13 mouse cellular contexts compared by ENCODE assay signal in the genomic region with DNA sequence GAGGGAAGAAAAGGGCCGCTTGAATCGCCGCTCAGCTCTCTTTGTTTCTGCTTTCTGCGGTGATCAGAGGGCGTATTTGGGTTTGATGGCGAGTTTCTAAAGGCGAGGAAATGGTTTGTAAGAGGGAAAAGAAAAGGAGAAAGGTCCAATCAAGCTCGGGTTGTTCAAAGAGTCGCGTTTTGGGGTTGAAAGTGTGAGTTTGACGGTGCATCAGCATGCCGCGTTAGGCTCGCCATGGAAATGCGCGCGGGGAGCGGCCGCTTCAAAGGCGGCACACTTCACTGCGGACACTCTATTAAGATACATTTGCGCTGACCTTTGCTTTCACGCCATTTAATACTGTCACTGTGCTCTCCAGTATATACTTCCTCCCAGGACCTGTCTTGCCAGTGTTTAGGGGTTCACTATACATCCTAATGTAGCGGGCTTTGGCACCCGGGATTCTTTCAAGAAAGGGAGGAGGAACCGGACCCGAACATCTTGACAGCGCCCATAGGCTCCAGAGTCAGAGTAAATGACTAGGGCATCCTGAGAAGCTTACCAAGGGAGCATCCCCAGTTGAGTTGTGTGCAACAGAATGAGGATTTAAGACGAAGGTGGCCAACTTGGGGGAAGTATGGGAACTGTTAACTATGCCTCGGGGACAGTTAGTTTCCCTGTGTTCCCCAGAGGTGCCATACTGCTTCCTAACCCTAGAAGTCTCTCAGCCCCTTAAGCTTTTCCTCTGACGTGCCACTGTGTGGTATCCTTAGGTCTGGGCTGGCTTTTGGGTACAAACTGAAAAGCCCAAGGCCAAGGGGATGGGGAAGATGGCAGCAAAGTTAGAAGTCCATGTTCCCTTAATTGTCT. TPM values are rescaled to one million over a fixed set of nuclear protein-coding genes. Genes with fewer than 3 reads are reported as not detected.
DNase-seq lines count a peak whose midpoint lies in the region; ATAC-seq and TF ChIP-seq lines count a peak whose summit lies in the region.
"Had no signal": no experiment of that assay in that cellular context is flagged by ENCODE, and none has a peak within 500 bp of the region (broad histone marks: within the 10 kb centered on the region; RNA-seq: fewer than 3 reads in every experiment).

No protein-coding gene starts in this region.

- no peak for TF ChIP-seq CTCF in cerebellum, adult 2 months (IDR thresholded peaks at IDR 0.05; ENCODE audit: borderline replicate concordance, insufficient read depth, low read depth, low read length)

- TF ChIP-seq POLR2A in cerebellum, adult 2 months (IDR thresholded peaks at IDR 0.05; ENCODE audit: borderline replicate concordance, insufficient read depth, low read length): no peak

- peak; percentile 21 for ATAC-seq in hindbrain, embryonic 12.5 days (ENCODE audit: low FRiP score)
- ATAC-seq in midbrain, embryonic 16.5 days: peak; percentile 18; the same call in 1 of the 2 replicates
- ATAC-seq in heart, embryonic 11.5 days (replicated peaks; ENCODE audit: insufficient number of reproducible peaks, low FRiP score, low TSS enrichment): no peak
- ATAC-seq: intestine, embryonic 16.5 days had no signal

- peak overlapping the region; percentile 52 for H3K4me3 ChIP-seq in cerebellum, adult 2 months (replicated peaks; ENCODE audit: insufficient read depth, low read depth, low read length)
- peak overlapping the region; percentile 22 for H3K4me3 ChIP-seq in hindbrain, embryonic 12.5 days
- 0 out of 2 replicates have a peak overlapping the region, but pooled peaks have one; percentile 7 for H3K4me3 ChIP-seq in midbrain, embryonic 16.5 days (ENCODE audit: low read depth, low read length)
- H3K4me3 ChIP-seq in heart, embryonic 11.5 days (ENCODE audit: low read depth, low read length): no peak overlapping the region
- H3K4me3 ChIP-seq: limb, embryonic 15.5 days had no signal

- H3K4me2 ChIP-seq in hindbrain, embryonic 12.5 days (replicated peaks): peak overlapping the region; percentile 79
- peak overlapping the region; percentile 34 for H3K4me2 ChIP-seq in midbrain, embryonic 16.5 days (ENCODE audit: low read length)
- H3K4me2 ChIP-seq in heart, embryonic 11.5 days: no peak overlapping the region
- H3K4me2 ChIP-seq: limb, embryonic 15.5 days had no signal

- H3K27ac ChIP-seq in cerebellum, adult 2 months (ENCODE audit: insufficient read depth, low read length): peak overlapping the region; percentile 97
- peak overlapping the region; percentile 94 for H3K27ac ChIP-seq in hindbrain, embryonic 12.5 days
- H3K27ac ChIP-seq in midbrain, embryonic 16.5 days (ENCODE audit: low read length): peak overlapping the region; percentile 87
- H3K27ac ChIP-seq in heart, embryonic 11.5 days (ENCODE audit: low read depth, low read length): no peak overlapping the region
- H3K27ac ChIP-seq: limb, embryonic 15.5 days had no signal

- H3K9ac ChIP-seq in hindbrain, embryonic 12.5 days: peak overlapping the region; percentile 55; the same call in 1 of the 2 replicates
- H3K9ac ChIP-seq in midbrain, embryonic 16.5 days (ENCODE audit: low read depth, low read length): peak overlapping the region; percentile 4; the same call in 1 of the 2 replicates
- H3K9ac ChIP-seq in heart, embryonic 11.5 days (ENCODE audit: low read depth, low read length): no peak overlapping the region
- H3K9ac ChIP-seq: limb, embryonic 15.5 days had no signal

- WGBS in cerebellum, adult 2 months: 9% methylated on average over 31 of the region's 31 CpGs
- WGBS in hindbrain, embryonic 12.5 days: 2% methylated on average over 31 of the region's 31 CpGs
- 4% methylated on average over 31 of the region's 31 CpGs for WGBS in midbrain, embryonic 16.5 days
- WGBS in heart, embryonic 11.5 days (ENCODE audit: insufficient replicate concordance): under 1% methylated on average over 31 of the region's 31 CpGs

- H3K27me3 ChIP-seq in cerebellum, adult 2 months (ENCODE audit: control insufficient read depth, insufficient read depth, low read length): no peaks in the 10 kb centered on the region
- H3K27me3 ChIP-seq in hindbrain, embryonic 12.5 days: peaks cover 91% of the 10 kb centered on the region
- peaks cover 55% of the 10 kb centered on the region for H3K27me3 ChIP-seq in midbrain, embryonic 16.5 days (ENCODE audit: control insufficient read depth, insufficient read depth, low read depth, low read length)
- H3K27me3 ChIP-seq in heart, embryonic 11.5 days (ENCODE audit: control insufficient read depth, insufficient read depth, low read length): peaks cover 94% of the 10 kb centered on the region

- no peaks in the 10 kb centered on the region for H3K36me3 ChIP-seq in hindbrain, embryonic 12.5 days
- no peaks in the 10 kb centered on the region for H3K36me3 ChIP-seq in midbrain, embryonic 16.5 days (ENCODE audit: control insufficient read depth, insufficient read depth, low read length)
- H3K36me3 ChIP-seq in heart, embryonic 11.5 days (ENCODE audit: control insufficient read depth, insufficient read depth, low read length): no peaks in the 10 kb centered on the region
- H3K36me3 ChIP-seq: G1E; limb, embryonic 15.5 days had no signal

- no peaks in the 10 kb centered on the region for H3K9me3 ChIP-seq in hindbrain, embryonic 12.5 days (replicated peaks)
- H3K9me3 ChIP-seq in midbrain, embryonic 16.5 days (replicated peaks; ENCODE audit: control insufficient read depth, low read length, poor library complexity, severe bottlenecking): no peaks in the 10 kb centered on the region
- H3K9me3 ChIP-seq in heart, embryonic 11.5 days (replicated peaks; ENCODE audit: control insufficient read depth, low read length): no peaks in the 10 kb centered on the region
- H3K9me3 ChIP-seq: limb, embryonic 15.5 days had no signal

- H3K4me1 ChIP-seq in cerebellum, adult 2 months (ENCODE audit: control insufficient read depth, insufficient read depth, low read length): peaks cover 22% of the 10 kb centered on the region
- H3K4me1 ChIP-seq in hindbrain, embryonic 12.5 days: peaks cover 9% of the 10 kb centered on the region; the same call in 1 of the 2 replicates
- H3K4me1 ChIP-seq in midbrain, embryonic 16.5 days (ENCODE audit: control insufficient read depth, insufficient read depth, low read length): no peaks in the 10 kb centered on the region
- 0 out of 2 replicates have a peak, but pooled peaks cover 2% of the 10 kb centered on the region for H3K4me1 ChIP-seq in heart, embryonic 11.5 days (ENCODE audit: control insufficient read depth, insufficient read depth, low read length)
- H3K4me1 ChIP-seq: limb, embryonic 15.5 days had no signal

- DNase-seq in cerebellum, adult 2 months: peak; percentile 53 to 68
- DNase-seq in cerebellum, adult 11-12 months: no peak
- DNase-seq in embryo, embryonic 10.5 days (ENCODE audit: low spot score): peak; percentile 83
- no peak for DNase-seq in left cerebral cortex, adult 9 months (ENCODE audit: low spot score in 2 of 2)
- no peak for DNase-seq in urinary bladder, postnatal 10 days (ENCODE audit: low spot score)
- DNase-seq: lung, postnatal 36 days; thymus, postnatal 36 days had no signal

RNA-seq across cellular contexts. Expression of gene Zic1, which starts 21.5 kb away (rescaled TPM):
- 1,121 and 1,289 TPM in 2 replicates for polyA plus RNA-seq in cerebellum, adult 2 months (2012; rRNA removed)
- 17.0 and 17.9 TPM in 2 replicates for polyA plus RNA-seq in hindbrain, embryonic 12.5 days (2016; fragmentation: Nextera tagmentation; extraction: Ambion mirVana)
- 9.1 and 20.6 TPM in 2 replicates for polyA plus RNA-seq in midbrain, embryonic 16.5 days (2015; fragmentation: Nextera tagmentation; extraction: Ambion mirVana)
- 0.07 TPM in 1 of 2 replicates, not detected in the other for polyA plus RNA-seq in heart, embryonic 11.5 days (2014; fragmentation: Nextera tagmentation; extraction: Ambion mirVana)
- polyA plus RNA-seq: G1E; intestine, embryonic 16.5 days had no signal

RNA-seq across cellular contexts. Expression of gene Zic4, which starts 24.9 kb away (rescaled TPM):
- polyA plus RNA-seq in cerebellum, adult 2 months (2012; rRNA removed): 37.4 and 45.3 TPM in 2 replicates
- 54.0 and 55.0 TPM in 2 replicates for polyA plus RNA-seq in hindbrain, embryonic 12.5 days (2016; fragmentation: Nextera tagmentation; extraction: Ambion mirVana)
- 55.8 and 154 TPM in 2 replicates for polyA plus RNA-seq in midbrain, embryonic 16.5 days (2015; fragmentation: Nextera tagmentation; extraction: Ambion mirVana)
- polyA plus RNA-seq in heart, embryonic 11.5 days (2014; fragmentation: Nextera tagmentation; extraction: Ambion mirVana): 0.23 TPM in 1 of 2 replicates, not detected in the other
- polyA plus RNA-seq: G1E; intestine, embryonic 16.5 days had no signal

Comparison
In these comparisons a context has a peak if more than half of its experiments do, and no peak if none do; other contexts are left out.
1. DNase-seq: peak in cerebellum, adult 2 months (2 of 2) and embryo, embryonic 10.5 days (single experiment); none in cerebellum, adult 11-12 months (single experiment), left cerebral cortex, adult 9 months (0 of 2) and urinary bladder, postnatal 10 days (single experiment).
2. RNA of gene Zic1, which starts 21.5 kb away (polyA plus RNA-seq): 1,121 to 1,289 TPM in cerebellum, adult 2 months; 17.0 to 17.9 TPM in hindbrain, embryonic 12.5 days, 9.1 to 20.6 TPM in midbrain, embryonic 16.5 days and 0.07 TPM in heart, embryonic 11.5 days; every median in the first group is over 10 times any median in the second.
3. RNA of gene Zic4, which starts 24.9 kb away (polyA plus RNA-seq): 55.8 to 154 TPM in midbrain, embryonic 16.5 days, 54.0 to 55.0 TPM in hindbrain, embryonic 12.5 days and 37.4 to 45.3 TPM in cerebellum, adult 2 months; 0.23 TPM in heart, embryonic 11.5 days; every median in the first group is over 10 times any median in the second.